Mouse (Mus musculus) adrenal gland, postnatal 36 days (tissue): ENCODE results near the gene Slc48a1. TPM values are rescaled to one million over a fixed set of nuclear protein-coding genes. Genes with fewer than 3 reads are reported as not detected.

Source experiments
- DNase-seq, 2 experiments: peaks; one replicate each; pipeline ENCODE4 v3.0.0; 2021; ENCODE audit warnings: mixed read lengths in 1 of 2
- long read RNA-seq, 2 experiments: library from polyadenylated mRNA; stranded (forward); transcript quantifications; one replicate each; pipeline ENCODE4 v2.0.0; 2021; ENCODE audit warnings: borderline sequencing depth in 2 of 2
- total RNA-seq, 2 experiments: library from RNA; stranded (reverse); gene quantifications; 2 replicates each; pipeline ENCODE4 v1.2.3; 2021

The Slc48a1 gene
- 100 to 1,000 TPM; 107 to 130 TPM for total RNA-seq
- long read RNA-seq, experiment 1, transcript Slc48a1-201 (3 exons, 2,536 nt): major isoform, 332 of 368 reads
- long read RNA-seq, experiment 1, partial matches to known transcripts: 6 of 368 reads
- long read RNA-seq, experiment 1, other reads (novel, unspliced or antisense): 30 of 368 reads
- long read RNA-seq, experiment 2, transcript Slc48a1-201 (3 exons, 2,536 nt): major isoform, 147 of 169 reads
- long read RNA-seq, experiment 2, partial matches to known transcripts: 15 of 169 reads
- long read RNA-seq, experiment 2, other reads (novel, unspliced or antisense): 7 of 169 reads

DNA sequence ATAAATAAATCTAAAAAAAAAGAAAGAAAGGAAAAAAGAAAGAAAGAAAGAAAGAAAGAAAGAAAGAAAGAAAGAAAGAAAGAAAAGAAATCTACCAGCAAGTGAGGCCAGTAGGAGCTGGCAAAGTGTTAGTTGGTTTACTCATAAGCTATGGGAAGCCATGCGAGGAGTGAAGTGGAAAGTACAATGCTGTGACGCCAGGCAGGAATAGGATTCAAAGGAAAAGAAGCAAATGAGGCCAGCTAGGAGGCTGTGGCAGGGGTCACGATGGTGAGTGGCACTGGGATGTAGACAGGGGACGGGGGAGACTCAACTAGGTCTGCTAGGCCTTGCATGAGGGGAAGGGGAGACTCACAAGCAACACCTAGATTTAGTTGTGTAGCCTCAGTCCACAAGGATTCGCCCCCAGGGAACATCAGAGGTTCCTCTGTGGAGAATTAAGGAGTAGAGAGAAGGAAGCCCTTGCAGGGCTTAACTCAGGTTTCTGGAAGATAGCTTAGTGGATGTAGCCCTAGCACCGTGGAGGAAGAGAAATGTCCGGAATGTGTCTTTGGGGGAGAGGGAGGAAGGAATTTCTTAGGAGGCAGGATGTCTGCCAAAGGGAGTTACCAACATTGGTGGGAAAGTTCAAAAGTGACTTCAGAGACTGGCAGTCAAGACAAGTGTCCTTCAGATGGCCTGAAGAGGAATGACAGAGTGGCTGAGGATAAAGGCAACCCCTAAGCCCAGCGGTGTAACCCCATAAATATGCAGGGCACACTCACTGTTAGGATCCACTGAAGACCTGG lies at the start of gene Slc48a1:
Gene Slc48a1, plus strand, starts transcription at position 210 of the 788 bp plus-strand sequence.
- no peak for DNase-seq

DNA sequence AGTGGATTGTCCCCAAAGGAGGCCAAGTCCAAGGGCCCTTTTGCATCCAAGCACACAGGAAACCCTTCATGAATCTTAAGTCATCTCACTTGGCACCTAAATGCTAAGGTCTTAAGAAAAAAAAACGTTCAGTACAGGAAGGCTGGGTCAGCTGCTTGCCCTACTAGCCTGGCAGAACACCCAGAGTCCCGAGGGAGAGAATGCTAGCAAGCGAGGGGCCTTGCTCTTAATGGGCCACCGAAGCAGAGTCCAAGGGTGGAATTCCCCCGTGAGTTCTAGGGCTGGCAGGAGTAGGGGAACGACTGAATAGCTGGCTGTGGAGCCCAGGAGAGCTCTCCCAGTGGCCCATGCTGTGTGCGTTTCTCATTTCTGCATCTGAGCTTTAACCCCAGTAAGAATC lies 49.5 kb upstream of the Slc48a1 start:
- DNase-seq: peak in 1 of 2 experiments; percentile 57

DNA sequence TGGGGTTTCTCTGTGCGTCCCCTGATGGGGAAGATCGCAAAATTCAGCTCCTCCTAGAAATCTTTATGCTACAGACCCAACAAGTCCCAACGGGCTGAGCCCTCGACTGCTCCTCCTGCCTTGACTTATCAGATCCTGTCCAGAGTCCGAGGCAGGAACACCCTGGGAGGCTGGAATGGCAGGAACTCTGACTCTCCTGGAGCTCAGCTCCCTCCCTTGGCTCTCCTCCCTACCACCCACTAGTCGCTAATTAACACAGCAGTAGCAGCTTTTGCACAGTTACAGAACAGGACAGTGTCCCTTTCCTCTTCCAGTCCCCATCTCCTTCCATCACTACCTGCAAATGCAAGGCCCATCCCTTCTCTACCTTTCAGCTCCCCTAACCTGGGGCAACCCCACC lies 48.0 kb upstream of the Slc48a1 start:
- DNase-seq: no peak

DNA sequence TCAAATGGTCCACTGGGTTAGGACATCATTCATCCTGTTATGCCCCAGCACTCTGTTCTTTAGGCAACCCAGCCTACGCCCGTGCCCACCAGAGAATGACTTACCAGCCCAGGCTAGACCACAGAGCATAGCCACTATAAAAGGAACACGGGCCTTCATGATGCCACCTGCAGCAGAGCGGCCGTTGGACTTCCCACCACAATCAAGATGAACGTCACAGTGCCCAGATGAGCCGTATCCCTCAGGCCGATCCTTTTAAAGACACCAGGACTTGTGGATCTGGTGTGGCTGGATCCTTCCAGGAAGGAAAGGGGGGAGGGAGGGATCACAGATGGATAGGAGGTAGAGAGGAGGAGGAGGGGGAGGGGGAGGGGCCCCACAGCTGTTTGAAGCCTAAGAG lies 47.2 kb upstream of the Slc48a1 start, which contains the start of gene Endou:
Gene Endou, minus strand, starts transcription at position 229 of the 400 bp plus-strand sequence.
- DNase-seq: no peak

DNA sequence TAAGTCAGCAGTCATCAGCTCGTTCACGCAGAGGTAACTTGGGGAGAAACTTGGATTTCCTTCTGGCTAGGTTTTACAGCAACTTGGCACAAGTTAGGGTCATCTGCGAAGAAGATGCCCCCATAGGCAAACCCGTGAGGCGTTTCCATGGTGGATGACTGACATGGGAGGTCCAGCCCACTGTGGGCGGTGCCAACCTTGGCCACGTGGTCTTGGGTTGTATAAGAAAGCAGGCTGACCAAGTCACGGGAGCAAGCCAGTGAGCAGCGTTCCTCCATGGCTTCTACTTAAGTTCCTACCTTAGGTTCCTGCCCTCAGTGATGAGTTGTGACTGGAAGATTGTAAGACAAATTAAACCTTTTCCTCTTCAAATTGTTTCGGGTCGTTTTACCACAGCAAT lies 46.3 kb upstream of the Slc48a1 start:
- DNase-seq: no peak

DNA sequence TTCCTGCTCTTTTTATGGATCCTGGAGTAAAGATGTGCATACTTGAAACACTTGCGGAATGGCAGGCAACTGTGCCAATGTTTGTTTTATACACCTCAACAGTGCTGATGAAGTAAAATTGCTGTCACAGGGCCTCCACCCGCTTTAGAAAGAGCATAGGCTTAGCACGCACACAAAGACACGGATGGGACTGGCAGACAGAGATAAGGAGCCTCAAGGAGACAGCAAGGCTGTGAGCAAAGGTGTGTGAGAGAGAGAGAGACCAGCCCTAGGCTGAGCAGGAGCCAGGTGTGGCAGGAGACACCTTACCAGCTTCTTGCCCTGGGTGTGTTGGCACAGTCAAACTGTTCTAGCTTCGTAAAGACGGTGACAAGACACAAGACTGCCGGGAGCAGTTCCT lies 39.4 kb upstream of the Slc48a1 start:
- no peak for DNase-seq

DNA sequence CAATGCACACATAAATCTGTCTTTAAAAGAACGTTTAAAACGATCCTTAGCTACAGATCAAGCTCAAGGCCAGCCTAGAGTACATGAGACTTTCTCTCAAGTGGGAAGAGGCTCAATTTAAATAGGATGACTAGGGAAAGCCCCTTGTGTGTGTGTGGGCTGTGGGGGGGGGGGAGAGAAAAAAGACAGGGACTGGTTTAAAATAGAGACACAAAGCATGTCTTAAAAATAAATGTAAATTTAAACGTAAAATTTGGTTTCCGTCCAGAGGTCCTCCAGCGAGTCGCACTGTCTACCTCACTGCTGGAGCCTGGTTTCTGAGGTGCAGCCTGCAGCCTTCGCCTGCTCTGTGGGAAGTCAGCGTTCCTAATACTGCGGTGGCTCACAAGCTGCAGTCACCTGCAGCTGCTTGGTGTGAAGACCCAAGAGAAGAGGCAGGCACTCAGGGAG lies 38.0 kb upstream of the Slc48a1 start:
- DNase-seq: no peak

DNA sequence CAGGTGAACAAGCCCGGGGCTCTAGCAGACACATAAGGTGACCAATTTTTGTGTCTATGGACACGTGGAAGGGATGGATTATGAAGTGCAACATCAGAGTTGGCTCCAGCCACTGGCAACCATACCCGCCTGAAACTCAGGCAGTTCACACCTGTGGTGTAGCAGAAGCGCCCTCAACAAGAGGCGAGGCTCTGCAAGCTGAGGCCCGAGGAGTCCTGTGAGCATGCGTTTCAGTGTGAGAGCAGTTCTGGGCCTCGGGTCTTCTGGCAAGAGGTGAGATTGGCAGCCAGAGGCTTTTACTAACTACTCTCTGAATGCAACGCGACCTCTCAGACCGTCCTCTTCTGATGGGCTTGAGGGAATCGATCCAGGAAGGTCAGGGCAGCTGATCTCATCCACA lies 36.7 kb upstream of the Slc48a1 start:
- no peak for DNase-seq

DNA sequence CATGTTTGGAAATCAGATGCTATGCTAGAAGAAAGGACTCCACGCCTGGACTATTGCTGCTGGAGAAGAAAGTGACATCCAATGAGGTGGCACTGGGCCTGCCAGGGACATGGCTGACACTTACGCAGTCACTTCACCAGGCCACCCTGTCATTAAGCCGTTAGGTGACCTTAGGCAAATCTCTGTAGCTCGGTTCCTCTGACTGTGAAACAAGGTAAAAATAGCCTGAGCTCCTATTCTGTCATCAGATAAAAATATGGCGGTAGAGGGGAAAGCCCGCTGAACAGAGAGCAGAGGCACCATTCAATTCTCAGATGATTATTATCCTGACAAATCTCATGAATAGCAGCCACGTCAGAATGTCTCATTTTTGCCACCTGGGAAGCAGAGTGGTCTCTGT lies 36.2 kb upstream of the Slc48a1 start:
- DNase-seq: no peak

DNA sequence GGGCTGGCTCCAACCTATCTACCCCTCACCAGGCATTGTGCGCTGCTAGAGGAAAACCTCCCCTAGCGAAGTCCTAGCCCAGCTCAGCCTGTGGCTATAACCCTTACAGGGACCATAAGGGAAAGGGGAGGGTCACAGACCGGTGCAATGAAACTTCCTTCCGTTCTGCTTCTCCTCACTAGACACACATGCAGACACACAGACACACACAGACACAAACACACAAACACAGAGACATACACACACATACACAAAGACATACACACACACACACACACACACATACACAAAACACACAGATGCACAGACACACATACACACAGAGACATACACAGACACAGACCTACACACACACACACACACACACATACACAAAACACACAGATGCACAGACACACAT lies 35.7 kb upstream of the Slc48a1 start:
- no peak for DNase-seq

DNA sequence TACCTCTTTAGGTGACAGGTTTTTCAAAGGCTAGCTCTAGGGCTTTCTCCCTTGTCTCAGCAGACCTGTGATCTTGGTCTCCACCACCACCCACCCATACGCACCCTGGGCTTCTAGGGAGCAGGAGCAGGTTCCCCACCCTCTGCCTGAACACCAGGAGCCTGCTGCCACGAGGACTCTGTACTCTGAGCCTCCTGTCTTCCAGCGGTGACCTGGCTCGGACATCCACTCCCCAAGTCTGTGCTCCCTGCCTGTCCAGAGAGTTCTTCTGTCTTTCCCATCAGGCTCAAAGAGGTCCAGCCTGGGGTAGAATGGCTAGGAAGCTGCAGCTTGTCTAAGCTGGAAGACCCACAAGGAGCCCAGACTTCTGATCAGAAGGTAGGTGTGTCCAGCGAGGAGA lies 35.1 kb upstream of the Slc48a1 start:
- no peak for DNase-seq

DNA sequence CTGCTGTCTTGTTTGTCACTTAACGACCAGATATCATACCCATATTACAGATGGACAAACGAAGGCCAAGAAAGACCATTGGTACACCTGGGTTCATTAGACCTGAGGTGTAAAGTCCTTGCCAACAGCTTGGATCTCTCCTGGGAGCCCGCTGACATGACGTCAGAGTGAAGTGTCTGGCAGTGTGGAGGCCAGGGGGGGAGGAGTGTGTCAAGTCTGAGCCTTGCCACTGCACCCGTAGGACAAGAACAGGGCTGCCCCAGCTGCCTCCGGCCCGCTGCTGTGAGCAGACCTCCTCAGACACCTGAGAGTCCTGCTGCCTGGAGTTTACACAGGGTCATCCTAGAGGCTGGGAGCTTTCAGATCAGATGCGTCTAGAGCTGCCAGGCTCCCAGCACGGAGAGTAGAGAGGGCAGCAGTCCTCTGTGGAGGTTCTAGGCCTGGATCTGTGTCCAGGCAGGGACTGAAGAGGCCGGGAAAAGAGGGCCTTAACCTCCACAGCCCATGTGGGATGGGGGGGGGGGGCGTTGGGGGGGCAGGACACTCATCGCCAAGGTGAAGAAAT lies 34.3 kb upstream of the Slc48a1 start:
- DNase-seq: no peak

DNA sequence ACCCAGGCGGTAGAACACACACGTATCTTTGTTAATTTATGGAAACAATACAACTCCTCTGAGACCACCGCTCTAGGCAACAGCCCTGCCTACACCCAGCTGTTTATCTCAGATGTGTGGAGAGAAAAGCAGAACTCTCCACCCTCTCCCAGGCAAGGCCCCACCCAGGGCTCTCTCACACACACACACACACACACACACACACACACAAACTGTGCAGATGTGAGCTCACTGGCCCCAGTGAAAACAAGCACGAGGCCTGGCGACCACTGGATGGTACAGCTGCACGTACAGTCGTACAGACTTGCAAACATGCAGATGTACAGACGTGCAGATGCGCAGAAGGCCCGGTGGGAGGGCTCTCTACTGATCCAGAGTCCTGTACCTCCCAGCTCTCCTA lies 33.4 kb upstream of the Slc48a1 start:
- DNase-seq: no peak

DNA sequence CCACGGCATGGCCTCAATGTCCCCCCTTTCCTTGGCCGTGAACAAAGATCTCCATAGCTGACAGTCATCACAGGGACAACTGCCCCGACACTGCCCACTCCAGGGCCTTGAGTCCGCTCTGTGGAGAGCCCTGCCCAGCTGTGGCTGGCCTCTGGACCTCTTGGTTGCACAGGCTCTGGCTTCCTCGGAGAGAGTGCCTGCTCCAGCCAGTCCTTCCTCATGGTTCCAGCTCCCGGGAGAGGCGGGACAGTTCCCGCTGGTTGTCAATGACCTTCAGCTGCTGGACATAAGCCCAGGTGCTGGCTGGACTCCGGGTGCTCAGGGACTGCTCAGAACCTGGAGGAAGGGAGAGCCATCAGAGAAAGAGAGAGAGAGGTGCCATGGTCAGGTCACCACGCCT lies 33.0 kb upstream of the Slc48a1 start:
- DNase-seq: peak; percentile 89 to 90

DNA sequence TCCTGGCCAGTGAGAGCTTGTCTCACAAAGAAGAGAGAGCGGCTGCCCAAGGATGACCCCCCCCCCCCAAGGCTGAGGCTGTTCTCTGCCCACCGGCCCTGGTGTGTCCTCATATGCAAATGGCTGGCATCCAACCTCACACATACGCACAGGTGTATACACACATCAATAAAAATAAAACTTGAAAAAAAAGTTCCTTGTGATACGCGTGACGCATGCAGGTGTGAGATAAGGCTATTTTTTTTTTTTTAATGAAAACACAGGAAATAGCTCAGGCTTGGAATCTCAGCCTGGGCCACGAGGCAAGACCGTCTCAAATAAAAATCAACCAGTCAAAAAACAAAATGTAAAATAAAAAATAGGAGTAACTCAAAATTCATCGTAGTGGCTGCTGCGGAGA lies 32.0 kb upstream of the Slc48a1 start:
- no peak for DNase-seq

DNA sequence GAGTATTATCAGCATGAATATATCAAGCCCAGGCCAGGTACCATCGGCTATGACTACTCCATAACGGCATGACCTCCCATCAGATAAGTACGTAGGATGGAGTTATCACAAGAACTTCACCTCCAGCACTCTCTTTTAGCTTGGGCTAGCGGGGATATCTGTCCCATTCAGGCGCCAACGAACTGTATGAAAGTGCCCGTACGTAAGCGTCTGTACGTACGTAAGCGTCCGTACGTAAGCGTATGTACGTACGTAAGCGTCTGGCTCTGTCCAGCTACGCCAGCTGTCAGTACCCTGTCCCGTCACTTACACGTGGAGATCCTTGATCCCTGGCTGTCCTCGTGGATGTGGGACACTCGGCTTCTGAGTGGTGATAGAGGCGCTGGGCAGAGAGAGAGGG lies 31.6 kb upstream of the Slc48a1 start:
- DNase-seq: no peak

DNA sequence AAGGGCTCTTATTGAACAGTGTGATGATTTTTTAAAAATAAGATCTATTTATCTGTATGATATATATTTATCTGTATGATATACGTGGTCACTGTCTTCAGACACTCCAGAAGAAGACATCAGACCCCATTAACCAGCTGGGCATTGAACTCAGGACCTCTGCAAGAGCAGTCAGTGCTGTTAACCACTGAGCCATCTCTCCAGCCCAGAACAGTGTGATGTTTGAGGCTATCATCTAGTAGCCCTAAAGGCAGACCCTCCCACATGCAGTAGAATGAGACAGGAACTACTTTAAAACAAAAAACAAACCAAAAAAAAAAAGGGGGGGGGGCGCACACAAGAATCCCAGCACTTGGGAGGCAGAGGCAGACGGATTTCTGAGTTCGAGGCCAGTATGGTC lies 30.8 kb upstream of the Slc48a1 start:
- no peak for DNase-seq

DNA sequence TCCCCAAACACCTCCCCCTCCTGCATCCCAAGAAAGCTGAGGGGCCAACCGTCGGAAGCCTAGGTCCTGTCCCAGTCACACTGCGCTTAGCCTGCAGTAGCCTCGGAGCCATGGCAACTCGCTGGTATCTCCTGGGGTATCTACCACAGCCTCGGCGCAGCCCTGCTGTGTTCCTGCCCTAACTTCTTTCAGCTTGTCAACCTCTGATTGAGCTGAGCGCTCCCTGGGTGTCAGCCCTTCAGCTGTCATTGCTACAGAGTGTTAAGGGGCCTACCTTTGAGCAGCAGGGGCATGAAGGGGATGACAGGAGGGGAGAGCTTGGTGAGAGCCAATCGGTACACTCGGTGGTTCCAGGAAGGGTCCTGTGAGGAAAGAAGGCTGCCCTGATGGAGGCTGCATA lies 30.0 kb upstream of the Slc48a1 start:
- DNase-seq: no peak

DNA sequence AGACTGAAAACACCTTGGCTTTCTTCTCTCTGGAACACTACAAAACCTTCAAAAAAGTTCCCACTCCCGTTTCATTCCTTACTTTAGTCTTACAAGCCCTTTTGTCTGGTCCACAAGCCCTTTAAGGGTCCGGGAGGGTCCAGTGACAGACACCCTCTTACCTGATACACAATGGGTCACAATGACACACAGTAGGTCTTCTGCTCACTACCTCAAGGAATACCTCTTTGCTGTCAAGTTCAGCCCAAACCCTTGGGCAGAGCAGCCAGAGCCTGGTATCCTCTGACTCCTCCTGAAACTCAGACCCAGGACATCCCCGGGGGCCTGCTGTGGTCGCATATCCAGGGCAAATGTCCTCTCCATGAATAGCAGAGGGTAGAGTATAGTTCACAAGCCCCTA lies 29.4 kb upstream of the Slc48a1 start:
- no peak for DNase-seq

DNA sequence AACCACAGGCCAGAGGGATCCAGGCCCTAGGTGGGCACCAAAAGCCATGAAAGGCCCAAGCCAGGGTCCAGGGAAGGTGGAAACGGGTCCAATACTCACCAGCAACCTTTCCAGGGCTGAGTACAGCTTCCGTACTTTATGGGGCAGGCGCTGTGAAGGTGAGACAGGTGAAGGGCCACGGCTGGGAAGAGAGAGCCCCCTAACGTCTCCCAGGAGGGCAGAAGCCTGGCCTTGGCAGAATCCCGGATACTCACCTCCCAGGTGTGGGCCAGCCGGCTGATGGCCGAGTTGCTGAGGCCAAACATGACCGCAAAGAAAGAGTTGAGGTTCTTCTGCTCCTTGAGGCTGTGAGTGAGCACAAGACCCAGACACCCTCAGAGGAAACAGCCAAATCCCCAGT lies 28.9 kb upstream of the Slc48a1 start:
- no peak for DNase-seq

DNA sequence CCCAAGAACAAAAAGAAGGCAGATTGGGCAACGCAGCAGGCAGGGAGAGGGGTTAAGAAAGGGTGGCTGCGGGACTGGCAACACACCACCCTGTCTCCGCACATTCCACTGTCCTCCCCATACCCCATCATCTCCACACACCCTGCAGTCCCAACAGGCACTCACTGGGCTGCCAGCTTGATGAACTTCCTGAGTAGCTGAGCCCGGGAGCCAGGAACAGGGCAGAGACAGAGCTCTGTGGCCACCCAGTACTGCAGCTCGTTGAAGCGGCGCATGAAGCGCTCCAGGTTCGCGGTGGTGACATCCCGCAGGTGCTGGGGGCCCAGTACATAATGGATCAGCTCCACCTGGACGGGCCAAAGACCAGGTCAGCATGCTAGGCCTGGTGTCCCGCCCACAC lies 28.5 kb upstream of the Slc48a1 start:
- no peak for DNase-seq

DNA sequence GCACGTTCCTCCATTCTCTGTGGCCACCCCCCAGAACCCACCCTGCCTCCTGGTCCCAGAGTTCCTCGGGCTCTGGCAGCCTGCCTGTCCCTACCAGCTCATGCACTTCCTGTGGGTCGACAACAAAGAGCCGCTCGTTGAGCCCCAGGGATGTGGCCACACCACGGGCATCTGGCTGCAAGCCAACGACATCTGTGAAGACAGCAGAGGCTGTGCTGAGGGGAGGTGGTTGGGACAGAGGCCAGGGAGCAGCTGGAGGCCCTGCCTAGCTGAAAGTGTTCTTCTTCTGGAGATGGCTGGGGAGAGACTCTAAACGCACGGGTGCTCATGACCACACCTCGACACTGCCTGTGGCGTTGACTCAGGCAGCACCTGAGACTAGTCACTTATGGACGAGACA lies 27.6 kb upstream of the Slc48a1 start:
- DNase-seq: peak; percentile 85 to 87

DNA sequence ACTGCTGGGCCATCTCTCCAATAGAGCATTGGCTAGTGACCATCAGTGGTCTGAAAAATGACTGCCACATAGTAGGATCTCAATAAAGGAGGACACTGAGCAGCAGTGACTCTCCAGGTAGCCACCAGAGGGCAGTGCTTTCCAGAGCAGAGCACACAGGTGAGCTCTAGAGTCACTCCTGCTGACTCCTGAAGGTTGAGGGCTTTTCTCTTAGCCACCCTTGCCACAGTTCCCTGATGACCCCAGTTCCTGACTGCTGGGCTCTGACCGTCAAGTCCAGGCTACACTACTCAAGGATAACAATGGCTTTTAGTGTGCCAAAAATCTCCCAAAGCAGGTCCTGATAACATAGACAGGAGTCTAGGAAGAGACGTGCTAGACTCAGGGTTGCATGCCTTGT lies 26.6 kb upstream of the Slc48a1 start:
- no peak for DNase-seq
